Mouse (Mus musculus) left cerebral cortex, adult 2 months (tissue): ENCODE results near the gene Zfp646. TPM values are rescaled to one million over a fixed set of nuclear protein-coding genes. Genes with fewer than 3 reads are reported as not detected.

Experiments
- DNase-seq, 2 experiments: peaks; one replicate each; pipeline ENCODE4 v3.0.0; 2021 to 2022; ENCODE audit warnings: low spot score in 2 of 2, mixed read lengths in 1 of 2; ENCODE audit errors: extremely low spot score in 1 of 2
- H3K27ac ChIP-seq: fragments of 200-600 bp; 2 replicates; pipeline ENCODE4 v1.8.1; 2022
- H3K4me3 ChIP-seq: fragments of 200-600 bp; 2 replicates; pipeline ENCODE4 v1.8.1; 2022
- CTCF ChIP-seq: fragments of 200-600 bp; IDR thresholded peaks from 2 replicates; pipeline ENCODE4 v1.8.1; 2022; ENCODE audit warnings: antibody characterized with exemption, mild to moderate bottlenecking, moderate library complexity
- intact Hi-C: fragments of 180-260 bp; cut with DNase I; formaldehyde crosslinking; loops from one replicate; pipeline ENCODE4 v1.15.1; 2025
- total RNA-seq, 2 experiments: library from RNA; stranded (reverse); gene quantifications; 2 replicates each; pipeline ENCODE4 v1.2.3; 2021

Gene Zfp646
- total RNA-seq, 2 experiments from 2014 or later: 34.2 to 34.6 TPM

DNA sequence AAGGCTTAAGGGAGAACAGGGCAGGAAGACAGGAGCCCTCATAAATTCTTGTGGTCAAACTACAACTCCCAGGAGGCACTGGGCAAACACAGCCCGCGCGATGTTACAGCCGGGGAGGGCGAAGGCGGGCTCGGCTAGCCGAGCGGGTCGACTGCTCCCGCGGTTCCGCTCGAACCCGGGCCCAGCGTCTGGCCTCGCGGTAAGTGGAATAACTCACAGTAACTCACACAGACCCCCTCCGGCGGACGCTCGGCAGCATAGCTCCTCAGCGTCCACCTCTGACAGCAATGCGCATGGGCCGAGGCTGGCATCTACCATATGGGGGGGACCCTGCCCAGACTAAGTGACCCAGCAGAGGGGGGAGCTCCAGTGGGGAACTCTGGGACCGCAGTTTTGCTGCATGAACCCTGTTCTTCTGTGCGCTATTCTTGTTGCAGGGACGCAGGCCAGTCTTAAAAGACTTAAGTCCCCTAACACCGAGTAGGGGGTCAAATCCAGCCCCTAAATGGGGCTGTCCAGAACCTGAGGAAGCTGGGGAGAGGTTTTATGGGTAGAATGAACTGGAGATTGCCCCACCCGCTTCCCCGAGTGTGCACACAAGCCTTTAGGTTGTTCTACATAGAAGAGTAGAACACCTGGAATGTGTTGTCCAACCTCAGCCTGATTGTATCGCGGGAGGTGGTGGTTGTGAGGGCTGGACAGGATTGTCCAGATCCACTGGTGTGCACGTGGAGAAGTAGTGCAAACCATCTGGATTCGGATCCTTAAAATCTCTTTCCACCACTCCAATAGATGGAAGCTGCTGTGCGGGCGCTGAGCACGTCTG lies 28.2 kb downstream of the Zfp646 start, which contains the start of gene Bckdk:
Bckdk (plus strand) TSS at position 112 of the 826 bp plus-strand sequence.
- intact Hi-C loops: no loop called here
- DNase-seq: peak; percentile 70 to 78
- peak; percentile 8; the same call in 1 of the 2 replicates for TF ChIP-seq CTCF
- H3K4me3 ChIP-seq: peak within 1 kb of the TSS; percentile 95
- peak within 1 kb of the TSS; percentile 96 for H3K27ac ChIP-seq

- no peak for DNase-seq
- intact Hi-C loops: no loop called here
- H3K27ac ChIP-seq: no peak overlapping the region
- no peak overlapping the region for H3K4me3 ChIP-seq
- no peak for TF ChIP-seq CTCF
Observed at GRCm38 (mm10) chr7:127907939-127908338, 31.9 kb downstream of the Zfp646 start.

DNA sequence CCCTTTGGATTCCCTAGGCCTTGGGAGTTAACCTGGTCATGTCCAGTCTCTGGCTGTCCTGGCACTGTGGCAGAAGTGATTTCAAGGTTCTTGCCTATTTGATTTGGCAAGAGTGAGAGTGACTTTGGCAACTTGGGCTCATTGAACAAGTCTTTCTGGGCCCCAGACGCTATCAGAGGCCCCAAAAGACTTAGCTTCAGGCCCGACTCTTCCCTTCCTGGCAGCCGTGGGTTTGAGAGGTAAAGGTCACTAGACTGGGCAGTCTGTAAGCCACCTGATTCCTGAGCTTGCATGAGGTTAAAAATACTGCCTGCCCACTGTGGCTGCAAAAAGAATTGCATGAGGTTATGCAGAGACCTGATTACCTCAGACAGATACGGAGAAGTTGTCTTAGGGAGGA lies 32.6 kb downstream of the Zfp646 start:
- H3K27ac ChIP-seq: no peak overlapping the region
- no peak for TF ChIP-seq CTCF
- DNase-seq: no peak
- intact Hi-C loops: no loop called here
- no peak overlapping the region for H3K4me3 ChIP-seq

DNA sequence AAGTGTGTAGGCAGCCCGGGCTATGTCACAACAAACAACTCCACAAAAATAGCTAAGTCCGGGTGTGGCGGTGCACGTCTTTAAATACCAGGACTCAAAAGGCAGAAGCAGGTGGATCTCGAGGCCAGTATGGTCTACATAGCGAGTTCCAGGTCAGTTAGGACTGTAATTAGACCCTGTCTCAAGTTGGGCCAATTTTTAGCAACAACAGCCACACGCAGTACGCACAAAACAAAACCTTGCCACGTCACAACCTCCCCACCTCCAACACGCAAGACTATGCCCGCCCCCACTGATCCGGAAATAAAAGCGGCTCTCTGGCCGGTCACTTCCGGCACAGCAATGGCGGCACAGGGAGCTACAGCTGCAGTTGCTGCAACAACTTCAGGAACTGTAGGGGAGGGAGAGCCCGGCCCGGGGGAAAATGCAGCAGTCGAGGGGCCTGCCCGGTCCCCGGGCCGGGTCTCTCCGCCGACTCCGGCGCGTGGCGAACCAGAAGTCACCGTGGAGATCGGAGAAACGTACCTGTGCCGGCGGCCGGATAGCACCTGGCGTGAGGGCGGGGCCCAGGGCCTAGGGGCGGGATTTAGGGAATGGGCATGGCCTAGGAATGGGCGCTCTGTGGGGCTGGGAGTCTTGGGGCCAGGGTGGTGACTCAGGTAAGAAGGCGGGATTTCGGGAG lies 36.3 kb downstream of the Zfp646 start, which contains the start of gene Kat8:
Kat8 (plus strand) TSS at position 327 of the 682 bp plus-strand sequence.
- peak; percentile 82 to 85 for DNase-seq
- peak within 1 kb of the TSS; percentile 98 for H3K27ac ChIP-seq
- no peak for TF ChIP-seq CTCF
- intact Hi-C loops: loop anchor here (2.0 kb wide), 3 partner anchors 22 to 54 kb away; partner anchors contain the start of genes Fus, Zfp646 and Zfp668
- peak within 1 kb of the TSS; percentile 92 for H3K4me3 ChIP-seq

DNA sequence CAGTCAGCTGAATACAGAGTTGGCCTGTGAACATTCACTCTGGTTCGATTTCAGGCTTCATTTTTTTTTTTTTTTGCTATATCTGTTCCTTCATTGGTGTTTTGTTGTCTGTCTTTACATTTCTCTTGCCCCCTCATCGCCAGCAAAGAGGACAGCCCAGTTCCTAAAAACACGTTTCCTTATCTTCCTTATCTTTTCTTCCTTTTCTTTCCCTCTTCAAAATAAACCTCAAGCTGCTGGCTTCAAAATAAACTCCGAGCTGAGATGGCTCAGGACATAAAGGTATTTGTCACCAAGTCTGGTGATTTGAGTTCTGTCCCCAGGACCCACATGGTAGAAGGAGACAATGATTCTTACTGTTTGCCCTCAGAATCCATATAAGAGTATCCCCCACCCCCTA lies 36.9 kb downstream of the Zfp646 start:
- DNase-seq: no peak
- peak overlapping the region; percentile 98 for H3K27ac ChIP-seq
- H3K4me3 ChIP-seq: peak overlapping the region; percentile 92
- no peak for TF ChIP-seq CTCF
- intact Hi-C loops: loop anchor here (2.0 kb wide), 3 partner anchors 22 to 54 kb away; partner anchors contain the start of genes Fus, Zfp646 and Zfp668

GRCm38 (mm10) chr7:127915293-127915692 lies 39.3 kb downstream of the Zfp646 start:
- Histone ChIP-seq H3K4me3 (no peak overlapping the region), H3K27ac (no peak overlapping the region)
- intact Hi-C loops: no loop called here

GRCm38 (mm10) chr7:127918203-127918602 lies 42.2 kb downstream of the Zfp646 start:
- DNase-seq: no peak
- no peak overlapping the region for H3K27ac ChIP-seq
- peak; percentile 56 for TF ChIP-seq CTCF
- intact Hi-C loops: no loop called here
- no peak overlapping the region for H3K4me3 ChIP-seq

More at GRCm38 (mm10) chr7:127915293-127915692, 39.3 kb downstream of the Zfp646 start:
- no peak for TF ChIP-seq CTCF
- DNase-seq: no peak

- TF ChIP-seq CTCF: peak; percentile 43
- H3K27ac ChIP-seq: no peak overlapping the region
- intact Hi-C loops: no loop called here
- H3K4me3 ChIP-seq: no peak overlapping the region
- DNase-seq: no peak
Observed at GRCm38 (mm10) chr7:127919290-127919689, 43.3 kb downstream of the Zfp646 start.

GRCm38 (mm10) chr7:127921516-127921915 lies 45.5 kb downstream of the Zfp646 start:
- Histone ChIP-seq H3K4me3 (no peak overlapping the region), H3K27ac (no peak overlapping the region)
- peak; percentile 43 for TF ChIP-seq CTCF
- intact Hi-C loops: no loop called here
- DNase-seq: no peak

DNA sequence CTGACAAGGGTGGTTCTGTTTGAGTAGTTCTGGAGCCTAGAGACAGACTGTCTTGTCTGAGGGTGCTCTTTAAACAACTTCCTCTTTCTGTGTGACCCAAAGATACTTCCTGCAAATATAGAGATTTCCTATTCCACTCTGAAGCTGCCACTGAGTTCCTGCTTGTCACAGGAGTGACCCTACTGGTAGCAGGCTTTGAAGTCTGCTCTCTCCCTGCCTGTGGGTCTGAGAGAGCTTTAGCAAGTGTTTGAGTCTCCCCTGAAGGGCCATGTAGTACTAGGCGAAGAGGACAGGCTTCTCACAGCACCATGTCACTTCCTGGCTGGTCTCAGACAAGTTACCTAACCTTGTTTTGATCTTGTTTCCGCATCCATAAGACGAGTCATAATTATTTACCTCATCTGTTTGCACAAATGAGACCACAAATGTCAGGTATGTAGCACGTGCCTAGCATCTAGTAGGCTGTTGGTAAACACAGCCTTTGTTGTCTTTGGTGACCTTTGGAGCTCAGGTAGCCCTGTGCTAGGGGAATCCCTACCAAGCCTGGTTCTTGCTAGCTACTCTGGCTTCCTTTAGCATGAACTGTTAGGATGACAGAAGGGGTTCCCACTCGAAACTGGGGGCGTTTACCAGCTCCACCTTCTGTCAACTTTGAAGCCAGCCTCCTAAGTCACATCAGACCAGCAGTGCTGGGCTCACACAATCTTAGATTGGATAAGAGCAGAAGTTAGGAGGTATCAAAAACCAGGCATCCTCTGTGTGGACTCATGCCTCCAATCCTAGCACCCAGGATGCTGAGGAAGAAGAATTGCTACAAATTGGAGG lies 46.6 kb downstream of the Zfp646 start:
- no peak for DNase-seq
- TF ChIP-seq CTCF: no peak
- intact Hi-C loops: no loop called here
- H3K4me3 ChIP-seq: no peak overlapping the region
- H3K27ac ChIP-seq: peak overlapping the region; percentile 44

DNA sequence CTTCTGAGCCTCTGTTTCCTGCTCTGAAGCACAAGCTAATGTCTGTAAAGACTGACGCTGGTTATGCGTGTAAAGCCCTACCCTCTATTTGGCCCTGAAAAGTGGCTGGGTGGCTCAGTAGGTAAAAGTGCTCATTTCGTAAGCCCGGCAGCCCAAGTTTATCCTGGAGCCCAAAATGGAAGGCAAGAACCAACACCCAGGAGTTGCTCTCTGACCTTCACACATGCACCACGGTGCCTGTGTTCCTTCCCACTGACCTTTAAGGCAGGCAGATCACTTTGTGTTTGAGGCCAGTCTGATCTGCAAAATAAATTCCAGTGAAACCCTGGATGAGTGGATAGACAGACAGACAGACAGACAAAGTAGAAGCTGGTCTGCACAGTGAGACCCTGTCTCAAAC lies 47.7 kb downstream of the Zfp646 start:
- TF ChIP-seq CTCF: no peak

More for the DNA sequence above, 47.7 kb downstream of the Zfp646 start:
- H3K4me3 ChIP-seq: no peak overlapping the region
- no peak overlapping the region for H3K27ac ChIP-seq
- DNase-seq: no peak
- intact Hi-C loops: no loop called here
